Mouse (Mus musculus): ENCODE data around the gene Acsf2. TPM values are rescaled to one million over a fixed set of nuclear protein-coding genes. Genes with fewer than 3 reads are reported as not detected.
A peak's percentile ranks its signal among the peaks of the same experiment; 100 is the strongest.

The Acsf2 gene
- total and polyA plus RNA-seq, 3 experiments: 4.5 to 25.7 (median 7.5) TPM

- dilution Hi-C loops (cut with MboI; ENCODE audit: extremely low pct_ligation_motif_present, extremely low pct_unique_long_range_greater_than_20kb, low sequenced_read_pairs) (no loop called here), in situ Hi-C loops (cut with MboI; ENCODE audit: low pct_ligation_motif_present, low pct_unique_long_range_greater_than_20kb, low sequenced_read_pairs) (no loop called here)
- Histone ChIP-seq H3K9ac (ENCODE audit: insufficient read depth, low read depth) (no peak overlapping the region), H3K79me2 (replicated peaks; ENCODE audit: control insufficient read depth, extremely low read depth, insufficient read depth, poor library complexity, severe bottlenecking) (peaks cover 52% of the 10 kb centered on the region), H3K27ac (ENCODE audit: insufficient read depth, low read depth) (no peak overlapping the region), H3K9me3 (replicated peaks; ENCODE audit: low read length) (no peaks in the 10 kb centered on the region), H3K4me3 (replicated peaks in 1 of 3; ENCODE audit: low read depth in 2 of 3, low read length in 2 of 3, poor library complexity in 1 of 3) (no peak overlapping the region), H3K36me3 (replicated peaks in 1 of 2; ENCODE audit: control insufficient read depth in 1 of 2, insufficient read depth in 1 of 2, low read length in 1 of 2) (peaks cover 49 to 60% of the 10 kb centered on the region in 2 experiments), H3K27me3 (replicated peaks) (no peaks in the 10 kb centered on the region), H3K4me2 (ENCODE audit: insufficient read depth, low read depth, poor library complexity, severe bottlenecking) (no peak overlapping the region), H3K4me1 (ENCODE audit: control insufficient read depth in 1 of 2, insufficient read depth in 2 of 2) (peaks cover 2 to 29% of the 10 kb centered on the region in 2 experiments; a peak in 2 of 4 replicates)
- TF ChIP-seq MAZ (IDR thresholded peaks at IDR 0.05; ENCODE audit: low read depth, low read length): no peak
- TF ChIP-seq BHLHE40 (IDR thresholded peaks at IDR 0.05; ENCODE audit: low read depth, low read length): no peak
- TF ChIP-seq JUN (IDR thresholded peaks at IDR 0.05; ENCODE audit: insufficient read depth, low read depth, low read length): no peak
- TF ChIP-seq ELF1 (IDR thresholded peaks at IDR 0.05; ENCODE audit: low read depth, low read length): no peak
- no peak for TF ChIP-seq MAX (IDR thresholded peaks at IDR 0.05; ENCODE audit: low read length)
- TF ChIP-seq NELFE (IDR thresholded peaks at IDR 0.05; ENCODE audit: low read depth, low read length): no peak
- no peak for TF ChIP-seq ETS1 (conservative IDR thresholded peaks at IDR 0.05; ENCODE audit: low read depth, low read length)
- TF ChIP-seq RAD21 (IDR thresholded peaks at IDR 0.05; ENCODE audit: low read depth, low read length): no peak
- no peak for TF ChIP-seq USF2 (conservative IDR thresholded peaks at IDR 0.05; ENCODE audit: low read depth, low read length)
- TF ChIP-seq NRF1 (IDR thresholded peaks at IDR 0.05; ENCODE audit: low read depth, low read length): no peak
- no peak for TF ChIP-seq ZC3H11A (IDR thresholded peaks at IDR 0.05; ENCODE audit: low read depth, low read length)
- no peak for TF ChIP-seq ZNF384 (IDR thresholded peaks at IDR 0.05; ENCODE audit: low read depth, low read length)
- DNase-seq (ENCODE audit: extremely low read depth): no peak
Observed at GRCm38 (mm10) chr11:94631969-94632368, 30.3 kb upstream of the Acsf2 start.

- Histone ChIP-seq H3K4me2 (ENCODE audit: insufficient read depth, low read depth, poor library complexity, severe bottlenecking) (peak overlapping the region; percentile 89), H3K9ac (ENCODE audit: insufficient read depth, low read depth) (peak overlapping the region; percentile 92), H3K9me3 (replicated peaks; ENCODE audit: low read length) (no peaks in the 10 kb centered on the region), H3K27ac (ENCODE audit: insufficient read depth, low read depth) (peak overlapping the region; percentile 22; the same call in 1 of the 2 replicates), H3K27me3 (replicated peaks) (no peaks in the 10 kb centered on the region), H3K4me3 (replicated peaks in 1 of 3; ENCODE audit: low read depth in 2 of 3, low read length in 2 of 3, poor library complexity in 1 of 3) (peak overlapping the region; percentile 65 to 93 (median 89)), H3K4me1 (ENCODE audit: control insufficient read depth in 1 of 2, insufficient read depth in 2 of 2) (peaks cover 2 to 29% of the 10 kb centered on the region in 2 experiments; a peak in 2 of 4 replicates), H3K36me3 (replicated peaks in 1 of 2; ENCODE audit: control insufficient read depth in 1 of 2, insufficient read depth in 1 of 2, low read length in 1 of 2) (peaks cover 33 to 44% of the 10 kb centered on the region in 2 experiments), H3K79me2 (replicated peaks; ENCODE audit: control insufficient read depth, extremely low read depth, insufficient read depth, poor library complexity, severe bottlenecking) (peaks cover 52% of the 10 kb centered on the region)
- dilution Hi-C loops (cut with MboI; ENCODE audit: extremely low pct_ligation_motif_present, extremely low pct_unique_long_range_greater_than_20kb, low sequenced_read_pairs): no loop called here
- DNase-seq (ENCODE audit: extremely low read depth): no peak
- in situ Hi-C loops (cut with MboI; ENCODE audit: low pct_ligation_motif_present, low pct_unique_long_range_greater_than_20kb, low sequenced_read_pairs): no loop called here
- TF ChIP-seq CHD1 (IDR thresholded peaks at IDR 0.05; ENCODE audit: low read depth, low read length) (peak; percentile 48; the same call in 1 of the 2 replicates), ZKSCAN1 (IDR thresholded peaks at IDR 0.05; ENCODE audit: borderline replicate concordance, low read depth, low read length) (no peak), BHLHE40 (IDR thresholded peaks at IDR 0.05; ENCODE audit: low read depth, low read length) (peak; percentile 82), KAT2A (IDR thresholded peaks at IDR 0.05; ENCODE audit: insufficient replicate concordance, low read length) (no peak), NELFE (IDR thresholded peaks at IDR 0.05; ENCODE audit: low read depth, low read length) (no peak), JUND (conservative IDR thresholded peaks at IDR 0.05; ENCODE audit: low read depth, low read length) (no peak), TCF12 (IDR thresholded peaks at IDR 0.05; ENCODE audit: low read depth, low read length) (no peak), USF1 (IDR thresholded peaks at IDR 0.05; ENCODE audit: low read depth, low read length) (no peak), MYC (IDR thresholded peaks at IDR 0.05; ENCODE audit: low read depth, low read length) (peak; percentile 77), MEF2A (IDR thresholded peaks at IDR 0.05; ENCODE audit: borderline replicate concordance, low read depth, low read length) (0 out of 2 replicates have a peak, but pooled peaks have one; percentile 39), PAX5 (IDR thresholded peaks at IDR 0.05; ENCODE audit: low read length) (no peak), MAZ (IDR thresholded peaks at IDR 0.05; ENCODE audit: low read depth, low read length) (peak; percentile 51; the same call in 1 of the 2 replicates), NRF1 (IDR thresholded peaks at IDR 0.05; ENCODE audit: low read depth, low read length) (no peak), RAD21 (IDR thresholded peaks at IDR 0.05; ENCODE audit: low read depth, low read length) (no peak), ETS1 (conservative IDR thresholded peaks at IDR 0.05; ENCODE audit: low read depth, low read length) (no peak), CHD2 (IDR thresholded peaks at IDR 0.05; ENCODE audit: low read length) (no peak), SIN3A (IDR thresholded peaks at IDR 0.05; ENCODE audit: low read length) (peak; percentile 69), HCFC1 (IDR thresholded peaks at IDR 0.05; ENCODE audit: low read depth, low read length) (no peak), JUN (IDR thresholded peaks at IDR 0.05; ENCODE audit: insufficient read depth, low read depth, low read length) (no peak), POLR2A (IDR thresholded peaks at IDR 0.05; ENCODE audit: low read depth, low read length) (no peak), ZMIZ1 (IDR thresholded peaks at IDR 0.05; ENCODE audit: low read depth, low read length) (no peak), E2F4 (IDR thresholded peaks at IDR 0.05; ENCODE audit: insufficient replicate concordance, low read depth, low read length) (no peak), RCOR1 (conservative IDR thresholded peaks at IDR 0.05; ENCODE audit: low read depth, low read length) (no peak), ELF1 (IDR thresholded peaks at IDR 0.05; ENCODE audit: low read depth, low read length) (no peak), POLR2AphosphoS2 (IDR thresholded peaks at IDR 0.05; ENCODE audit: low read depth, low read length) (no peak)
Observed at GRCm38 (mm10) chr11:94630199-94631011, 28.7 kb upstream of the Acsf2 start.
